Mouse (Mus musculus) heart, adult 2 months (tissue): ENCODE data around the gene Rln3. TPM values are rescaled to one million over a fixed set of nuclear protein-coding genes. Genes with fewer than 3 reads are reported as not detected.

Experiments used
- DNase-seq, 2 experiments: peaks; one replicate each; pipeline ENCODE4 v3.0.0; 2021
- H3K27ac ChIP-seq: fragments of 200-600 bp; 2 replicates; pipeline ENCODE4 v1.8.1; 2022
- H3K27me3 ChIP-seq: fragments of 200-500 bp; 2 replicates; pipeline ENCODE4 v1.6.1; 2012; ENCODE audit warnings: mild to moderate bottlenecking, low read length, inconsistent platforms, mixed read lengths; ENCODE audit not compliant: control insufficient read depth, insufficient read depth
- H3K36me3 ChIP-seq: fragments of 200-500 bp; 2 replicates; pipeline ENCODE4 v1.6.1; 2012; ENCODE audit warnings: low read length, inconsistent platforms; ENCODE audit not compliant: control insufficient read depth, insufficient read depth
- H3K4me1 ChIP-seq: fragments of 200-500 bp; 2 replicates; pipeline ENCODE4 v1.6.1; 2011; ENCODE audit warnings: low read length; ENCODE audit not compliant: control insufficient read depth, insufficient read depth
- H3K4me3 ChIP-seq: fragments of 200-600 bp; 2 replicates; pipeline ENCODE4 v1.8.1; 2022
- H3K79me2 ChIP-seq: fragments of 200-500 bp; replicated peaks from 2 replicates; pipeline ENCODE4 v1.6.1; 2012; ENCODE audit warnings: mild to moderate bottlenecking, inconsistent platforms, low read length, moderate library complexity, mixed read lengths; ENCODE audit not compliant: control insufficient read depth, insufficient read depth
- H3K9ac ChIP-seq: fragments of 200-500 bp; 2 replicates; pipeline ENCODE4 v1.6.1; 2012; ENCODE audit warnings: low read depth, mild to moderate bottlenecking, control low read depth, inconsistent platforms, low read length, mixed read lengths
- CTCF ChIP-seq: fragments of 200-600 bp; IDR thresholded peaks from 2 replicates; pipeline ENCODE4 v1.8.1; 2022; ENCODE audit warnings: antibody characterized with exemption, mild to moderate bottlenecking, moderate library complexity
- EP300 ChIP-seq: fragments of 200-500 bp; IDR thresholded peaks from 2 replicates; pipeline ENCODE4 v1.6.1; 2011; ENCODE audit warnings: low read depth, low read length, control low read depth; ENCODE audit not compliant: insufficient read depth
- POLR2A ChIP-seq: fragments of 200-500 bp; IDR thresholded peaks from 2 replicates; pipeline ENCODE4 v1.6.1; 2011; ENCODE audit warnings: mild to moderate bottlenecking, low read depth, low read length, control low read depth; ENCODE audit not compliant: insufficient read depth
- WGBS: fragments of 180-500 bp; shearing (Covaris S2); methylation state at CpG from one replicate; pipeline ENCODE4 v1.1.7; 2018; 5-methylcytosine and 5-hydroxymethylcytosine counted together
- intact Hi-C: fragments of 180-260 bp; cut with DNase I; formaldehyde crosslinking; loops from one replicate; pipeline ENCODE4 v1.15.1; 2025
- polyA plus RNA-seq: library from polyadenylated mRNA; depleted of rRNA; stranded (reverse); fragments of >200 nt; gene quantifications from 2 replicates; pipeline ENCODE4 v1.2.3, GENCODE M21; 2012
- total RNA-seq, 2 experiments: library from RNA; stranded (reverse); gene quantifications; 2 replicates each; pipeline ENCODE4 v1.2.3; 2021

The Rln3 gene
- total and polyA plus RNA-seq, 3 experiments, result not detected

DNA sequence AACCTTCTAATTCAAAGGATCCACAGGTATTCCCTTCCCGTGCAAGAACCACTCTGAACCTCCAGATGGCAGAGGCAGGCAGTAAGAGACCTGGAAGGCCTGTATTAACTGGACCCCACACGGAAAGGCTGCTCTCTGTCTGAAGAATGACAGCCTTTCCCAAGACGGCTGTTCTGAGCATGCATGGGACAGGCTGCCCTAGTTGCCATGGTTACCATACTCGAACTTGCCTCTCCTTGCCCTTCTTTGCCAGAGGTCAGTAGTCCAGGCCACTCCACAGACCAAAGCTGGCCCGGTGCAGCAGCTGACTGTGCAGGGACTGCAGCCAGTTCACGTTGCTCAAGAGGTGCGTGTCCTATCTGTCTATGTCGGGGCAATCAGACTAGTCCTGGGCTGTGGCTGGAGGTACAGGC, 39.0 kb upstream of the Rln3 start:
- intact Hi-C loops, result no loop called here
- Histone ChIP-seq H3K36me3 (no peaks in the 10 kb centered on the region), H3K27ac (no peak overlapping the region)

GRCm38 (mm10) chr8:84079206-84079605, 34.4 kb upstream of the Rln3 start:
- H3K27ac ChIP-seq, result no peak overlapping the region
- no peaks in the 10 kb centered on the region for H3K36me3 ChIP-seq
- H3K27me3 ChIP-seq, result no peaks in the 10 kb centered on the region
- H3K9ac ChIP-seq, result no peak overlapping the region
- TF ChIP-seq POLR2A (no peak), CTCF (no peak), EP300 (no peak)
- WGBS, result 85% methylated on average over 5 of the region's 5 CpGs
- no peaks in the 10 kb centered on the region for H3K79me2 ChIP-seq
- intact Hi-C loops, result no loop called here
- H3K4me3 ChIP-seq, result no peak overlapping the region
- H3K4me1 ChIP-seq, result peaks cover 1% of the 10 kb centered on the region; the same call in 1 of the 2 replicates
- DNase-seq, result no peak

More for the DNA sequence above, 39.0 kb upstream of the Rln3 start:
- Histone ChIP-seq H3K9ac (no peak overlapping the region), H3K79me2 (no peaks in the 10 kb centered on the region), H3K4me3 (no peak overlapping the region), H3K4me1 (peaks cover 1% of the 10 kb centered on the region; the same call in 1 of the 2 replicates), H3K27me3 (no peaks in the 10 kb centered on the region)
- 47% methylated on average over 8 of the region's 8 CpGs for WGBS
- TF ChIP-seq CTCF (peak; percentile 44), EP300 (no peak), POLR2A (no peak)
- peak; percentile 51 to 73 for DNase-seq

- Histone ChIP-seq H3K4me1 (peaks cover 10% of the 10 kb centered on the region), H3K79me2 (no peaks in the 10 kb centered on the region), H3K4me3 (no peak overlapping the region), H3K9ac (no peak overlapping the region), H3K27ac (no peak overlapping the region), H3K27me3 (no peaks in the 10 kb centered on the region), H3K36me3 (no peaks in the 10 kb centered on the region)
- WGBS, result 86% methylated on average over 3 of the region's 3 CpGs
- intact Hi-C loops, result no loop called here
- TF ChIP-seq EP300, result no peak
- TF ChIP-seq CTCF, result no peak
- TF ChIP-seq POLR2A, result no peak
- DNase-seq, result no peak
These were observed 32.0 kb upstream of the Rln3 start for GRCm38 (mm10) chr8:84076849-84077248.

DNA sequence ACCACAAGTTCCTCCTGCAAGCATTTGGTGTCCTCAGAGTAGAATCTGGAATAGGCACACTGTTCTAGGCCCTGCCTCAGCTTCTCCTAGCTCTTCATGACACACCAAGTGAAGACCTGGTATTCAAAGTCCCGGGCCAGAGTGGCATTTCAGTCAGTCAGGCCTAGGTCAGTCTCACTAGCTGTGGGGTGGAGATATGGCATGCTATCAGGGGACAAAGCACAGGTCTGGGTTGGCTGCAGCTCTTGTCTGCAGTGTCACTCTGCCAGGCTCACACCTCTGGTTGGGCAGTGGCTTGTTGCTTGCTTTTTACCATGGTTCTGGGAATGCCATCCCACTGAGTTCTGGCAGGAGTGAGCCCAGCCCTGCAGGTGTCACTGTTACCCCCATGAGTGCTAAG, 31.6 kb upstream of the Rln3 start:
- TF ChIP-seq CTCF (peak; percentile 11), EP300 (no peak), POLR2A (no peak)
- Histone ChIP-seq H3K79me2 (no peaks in the 10 kb centered on the region), H3K4me1 (peaks cover 11% of the 10 kb centered on the region), H3K4me3 (no peak overlapping the region), H3K9ac (no peak overlapping the region), H3K27me3 (no peaks in the 10 kb centered on the region), H3K27ac (no peak overlapping the region), H3K36me3 (no peaks in the 10 kb centered on the region)
- no peak for DNase-seq
- 60% methylated on average over 1 of the region's 1 CpGs for WGBS
- intact Hi-C loops, result no loop called here

DNA sequence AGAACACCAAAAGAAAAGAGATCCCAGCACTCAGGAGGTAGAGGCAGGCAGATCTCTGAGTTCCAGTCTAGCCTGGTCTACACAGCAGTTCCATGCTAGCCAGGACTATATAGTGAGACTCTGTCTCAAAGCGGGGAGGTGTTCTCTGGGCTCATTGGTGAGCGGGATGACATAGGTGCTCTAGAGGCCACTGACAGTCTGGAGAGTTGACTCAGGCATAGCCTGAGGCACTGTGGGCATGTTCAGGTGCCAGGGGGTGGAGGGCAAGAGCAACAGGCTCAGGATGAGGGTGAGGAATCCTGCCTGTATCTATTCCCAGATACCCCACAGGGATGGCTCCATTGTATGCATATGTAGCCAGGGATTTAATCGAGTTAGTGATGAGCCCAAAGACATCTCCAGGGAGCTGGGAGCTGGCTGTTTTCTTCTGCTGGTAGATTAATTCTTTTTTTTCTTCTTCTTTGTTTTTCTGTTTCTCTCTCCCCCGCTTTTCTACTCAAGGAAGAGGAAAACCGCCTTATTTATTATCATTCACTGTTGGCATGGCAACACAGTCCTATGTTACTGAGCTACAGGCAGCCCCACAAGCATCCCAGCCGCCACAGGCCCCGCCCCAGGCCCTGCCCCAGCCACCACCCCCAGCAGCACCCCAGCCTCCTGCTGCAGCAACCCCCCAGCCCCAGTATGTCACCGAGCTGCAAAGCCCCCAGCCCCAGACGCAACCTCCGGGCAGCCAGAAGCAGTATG, 28.6 kb upstream of the Rln3 start:
- DNase-seq, result no peak
- Histone ChIP-seq H3K36me3 (no peaks in the 10 kb centered on the region), H3K4me3 (no peak overlapping the region), H3K9ac (no peak overlapping the region), H3K4me1 (peaks cover 27% of the 10 kb centered on the region), H3K27me3 (no peaks in the 10 kb centered on the region), H3K27ac (no peak overlapping the region), H3K79me2 (no peaks in the 10 kb centered on the region)
- 63% methylated on average over 9 of the region's 10 CpGs for WGBS
- TF ChIP-seq EP300 (no peak), POLR2A (no peak), CTCF (no peak)
- intact Hi-C loops, result no loop called here

DNA sequence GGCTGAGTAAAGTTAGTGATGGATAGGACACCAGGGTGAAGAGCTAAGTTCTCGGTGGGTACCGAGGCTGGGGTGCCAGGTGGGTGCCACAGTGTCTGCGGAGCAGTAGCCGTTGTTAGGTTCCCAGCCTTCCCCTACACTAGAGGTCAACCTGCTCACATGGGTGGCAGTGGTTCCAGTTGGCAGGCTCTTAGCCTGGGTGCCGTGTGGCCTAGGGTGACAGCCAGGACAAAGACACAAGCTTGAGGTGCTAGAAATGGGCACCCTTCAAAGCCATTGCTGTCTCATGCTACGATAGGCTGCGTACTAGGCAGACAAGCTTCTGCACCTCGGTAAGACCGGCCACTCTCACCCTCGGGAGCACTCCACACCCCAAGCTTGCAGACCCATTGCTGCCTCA, 27.5 kb upstream of the Rln3 start:
- WGBS, result 78% methylated on average over 10 of the region's 10 CpGs
- Histone ChIP-seq H3K79me2 (no peaks in the 10 kb centered on the region), H3K4me1 (peaks cover 30% of the 10 kb centered on the region), H3K27me3 (no peaks in the 10 kb centered on the region), H3K4me3 (no peak overlapping the region), H3K27ac (no peak overlapping the region), H3K36me3 (no peaks in the 10 kb centered on the region), H3K9ac (no peak overlapping the region)
- TF ChIP-seq EP300, result no peak
- no peak for TF ChIP-seq POLR2A
- TF ChIP-seq CTCF, result no peak
- intact Hi-C loops, result no loop called here
- DNase-seq, result no peak
